Mouse (Mus musculus) cerebellum, adult 8-10 months (tissue): ENCODE data around the gene Naxe.

Experiments used
- DNase-seq: peaks from one replicate; pipeline ENCODE4 v3.0.0; 2022

The Naxe gene

DNA sequence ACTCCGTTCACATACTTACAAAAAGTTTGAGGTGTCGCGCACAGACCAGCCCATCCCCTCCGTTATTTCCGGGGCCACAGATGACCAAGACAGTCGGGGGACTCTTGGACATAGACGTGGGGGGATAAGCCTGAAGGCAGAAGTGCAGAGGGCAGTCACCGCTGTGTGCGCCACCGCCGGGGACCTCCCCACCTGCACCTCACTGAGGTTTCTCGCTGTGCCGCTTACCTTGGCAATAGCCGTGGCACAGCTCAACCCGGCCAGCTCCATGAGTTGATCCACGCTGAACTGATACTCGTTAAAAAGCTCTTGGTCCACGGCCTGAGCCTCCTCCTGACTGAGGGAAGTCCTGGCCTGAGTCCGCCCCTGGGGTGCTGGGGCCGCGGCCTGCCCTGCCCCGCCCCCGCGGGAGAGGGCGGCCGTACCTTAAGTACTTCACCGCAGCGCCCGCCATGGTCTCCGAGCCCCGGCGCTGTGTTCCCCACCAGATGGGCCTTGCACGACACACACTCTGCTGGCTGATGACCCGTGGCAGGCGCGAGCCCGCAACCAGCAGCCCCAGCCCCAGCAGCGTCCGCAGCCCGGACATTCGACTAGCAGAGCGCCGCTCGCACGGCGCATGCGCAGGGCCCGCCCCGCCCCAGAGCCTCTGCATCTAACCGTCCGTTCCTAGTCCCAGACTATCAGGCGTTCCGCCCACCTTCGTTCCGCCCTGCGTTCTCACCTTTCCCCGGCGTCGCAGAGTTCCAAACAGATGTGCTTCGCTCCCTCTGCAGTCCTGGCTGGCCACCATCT, at the start of gene Naxe:
Gene Naxe (minus strand): TSS at position 594 of the 795 bp plus-strand sequence.
- DNase-seq, result peak; percentile 80

DNA sequence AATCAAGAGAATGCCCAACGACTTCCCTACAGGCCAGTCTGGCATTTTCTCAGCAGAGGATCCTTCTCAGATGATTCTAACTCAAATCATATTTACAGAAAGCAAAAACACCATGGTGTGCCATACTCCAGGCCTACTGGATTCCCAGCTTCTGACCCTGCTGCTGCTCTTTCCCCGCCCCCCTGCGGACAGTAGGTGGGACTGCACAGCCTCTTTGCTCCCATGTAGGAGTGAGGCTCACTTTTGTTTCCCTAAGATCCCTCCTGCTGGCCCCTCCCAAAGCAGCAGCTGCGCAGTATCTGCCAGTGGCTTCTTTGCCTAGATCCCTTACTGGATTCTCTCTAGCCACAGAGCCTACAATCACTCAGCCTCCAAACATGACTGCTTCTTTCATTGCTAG, 47.8 kb upstream of the Naxe start:
- DNase-seq, result no peak

DNA sequence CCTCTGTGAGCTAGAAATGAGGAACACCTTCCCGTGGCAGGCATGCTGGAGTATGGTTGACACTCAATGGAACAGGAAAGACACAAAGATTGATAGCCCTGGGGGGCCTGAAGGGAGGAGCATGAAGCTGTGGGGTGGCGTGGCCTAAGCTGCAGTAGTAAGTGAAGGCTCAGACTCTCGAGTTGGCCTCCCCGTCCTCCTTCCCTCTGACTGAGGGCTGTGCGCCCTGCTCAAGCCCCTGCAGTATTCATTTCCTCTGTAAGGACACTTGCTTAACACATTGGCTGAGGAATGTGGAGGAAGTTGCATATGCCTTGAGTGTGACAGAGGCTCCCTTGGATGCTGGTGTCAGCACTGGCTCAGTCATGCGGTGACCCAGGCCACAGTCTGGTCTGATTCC, 44.3 kb upstream of the Naxe start:
- DNase-seq, result no peak

DNA sequence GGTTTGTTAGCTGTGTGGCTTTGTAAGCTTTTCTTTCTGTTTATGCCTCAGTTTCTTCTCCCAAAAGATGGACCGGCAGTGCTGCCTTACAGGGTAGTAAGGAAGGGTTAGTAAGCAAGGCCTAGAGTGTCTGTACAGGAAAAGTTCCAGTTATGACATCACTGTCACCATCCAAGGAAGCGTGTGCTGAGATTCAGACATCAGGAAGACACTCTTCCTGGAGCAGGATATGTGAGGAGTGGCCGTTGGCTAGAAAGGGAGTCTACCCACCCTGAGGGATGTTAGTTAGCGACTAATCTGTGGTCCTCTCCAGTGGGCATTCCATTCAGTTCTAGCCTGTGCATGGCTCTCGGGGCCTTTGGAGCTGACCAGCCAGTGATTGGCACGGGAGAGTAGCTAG, 43.9 kb upstream of the Naxe start:
- no peak for DNase-seq

DNA sequence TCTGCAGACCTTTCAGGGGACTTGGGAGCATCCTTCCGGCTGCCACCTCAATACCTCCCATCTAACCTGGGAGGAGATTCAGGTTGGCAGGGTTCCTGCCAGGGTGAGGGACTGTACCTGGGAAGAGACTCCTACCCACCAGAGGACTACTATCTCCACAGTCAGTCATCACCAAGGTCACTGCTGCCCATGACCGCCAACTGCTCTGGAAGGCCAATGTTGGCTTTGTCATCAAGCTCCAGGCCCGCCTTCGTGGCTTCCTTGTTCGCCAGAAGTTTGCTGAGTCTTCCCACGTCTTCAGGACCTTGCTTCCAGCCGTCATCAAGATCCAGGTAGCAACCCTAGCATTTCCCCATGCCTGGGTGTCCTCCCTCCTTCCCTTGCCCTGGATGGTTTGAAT, 43.4 kb upstream of the Naxe start:
- no peak for DNase-seq

DNA sequence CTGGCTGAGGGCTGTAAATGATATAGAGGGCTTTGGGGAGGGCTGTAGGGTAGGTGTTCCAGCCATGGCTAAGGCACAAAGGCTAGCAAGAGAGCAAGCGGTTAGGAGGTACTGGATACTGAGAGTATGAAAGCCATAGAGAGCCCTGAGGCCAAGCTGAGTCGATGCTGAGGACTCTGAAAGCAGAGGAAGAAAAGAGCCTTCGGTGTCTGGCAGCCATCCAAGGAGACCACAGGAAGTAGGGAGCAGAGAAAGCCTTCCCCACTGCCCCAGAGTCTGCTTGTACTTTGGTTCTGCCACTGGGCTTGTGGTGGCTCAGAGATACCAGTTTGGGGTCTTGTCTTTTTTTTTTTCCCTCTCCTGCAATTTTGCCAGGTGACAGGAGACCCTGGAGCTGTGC, 42.0 kb upstream of the Naxe start:
- DNase-seq, result no peak

DNA sequence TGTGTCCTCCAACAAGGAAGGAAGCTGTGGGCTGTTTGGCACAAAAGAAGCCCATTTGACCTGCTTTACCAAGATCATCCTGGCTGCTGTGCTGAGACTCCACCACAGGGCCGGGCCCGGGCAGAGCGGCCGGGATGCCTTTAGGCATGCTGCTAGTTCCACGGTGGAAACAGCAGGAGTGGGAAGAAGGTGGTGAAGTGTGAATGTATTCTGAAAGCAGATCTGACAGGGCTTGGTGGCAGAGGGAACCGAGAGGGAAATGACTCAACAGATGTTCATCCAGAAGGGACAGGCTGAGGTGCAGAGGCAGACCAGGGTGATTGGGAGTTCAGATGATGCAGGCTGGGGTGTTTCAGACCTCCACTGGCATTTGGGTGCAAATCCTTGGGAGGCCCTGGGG, 39.4 kb upstream of the Naxe start:
- DNase-seq, result no peak

DNA sequence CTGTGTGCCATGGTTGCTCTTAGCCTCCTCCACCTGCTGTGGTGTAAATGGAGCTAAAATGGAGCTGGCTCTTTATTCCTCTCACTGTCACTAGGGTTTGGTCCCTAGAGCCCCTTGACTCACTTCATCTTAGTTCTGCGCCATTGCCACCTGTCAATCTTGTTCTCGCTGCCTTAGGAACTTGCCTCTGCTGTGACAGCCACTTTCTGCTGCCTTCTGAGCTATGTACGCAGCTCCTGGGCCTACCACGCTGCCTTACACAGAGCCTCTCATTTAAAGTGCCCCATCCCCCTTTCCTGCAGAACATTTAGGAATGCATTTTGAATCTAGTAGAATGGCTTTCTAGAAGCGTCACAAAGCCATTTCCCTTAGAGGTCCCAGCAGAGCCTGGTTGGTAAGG, 35.8 kb upstream of the Naxe start:
- DNase-seq, result no peak

DNA sequence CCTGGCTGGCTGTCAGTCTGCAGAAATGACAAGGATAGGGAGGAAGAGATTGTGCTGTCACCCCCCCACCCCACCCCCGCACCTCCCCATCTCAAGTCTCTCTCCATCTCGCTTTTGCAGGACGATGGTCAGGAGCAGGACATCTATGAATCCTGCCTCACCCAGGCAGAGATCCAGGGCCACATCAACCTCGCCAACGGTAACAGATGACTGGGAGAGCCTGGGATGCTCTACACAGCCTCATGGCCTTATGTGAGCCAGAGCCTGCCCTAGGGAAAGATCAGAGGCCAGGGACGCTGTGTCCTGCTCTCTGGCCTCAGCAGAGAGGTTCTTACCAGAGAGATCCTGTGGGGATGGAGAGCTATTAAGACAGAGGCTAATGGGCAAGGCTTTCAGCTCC, 32.3 kb upstream of the Naxe start:
- no peak for DNase-seq

DNA sequence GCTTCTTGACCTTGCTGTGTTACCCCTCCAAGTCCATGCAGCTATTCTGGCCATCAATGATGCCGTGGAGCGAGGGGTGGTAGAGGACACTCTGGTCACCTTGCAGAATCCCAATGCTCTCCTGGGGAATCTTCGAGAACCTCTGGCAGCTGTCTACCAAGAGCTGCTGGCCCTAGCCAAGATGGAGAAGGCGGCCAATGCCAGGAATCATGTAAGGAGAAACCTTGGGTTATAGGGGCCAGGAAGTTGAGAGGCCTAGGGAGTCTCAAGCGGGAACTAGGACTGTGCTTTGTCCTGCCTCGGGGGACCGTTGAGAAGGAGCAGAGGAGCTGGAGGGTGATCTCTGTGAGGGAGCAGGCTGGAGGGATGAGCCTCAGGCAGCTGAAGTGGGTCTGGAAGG, 31.8 kb upstream of the Naxe start:
- DNase-seq, result no peak

DNA sequence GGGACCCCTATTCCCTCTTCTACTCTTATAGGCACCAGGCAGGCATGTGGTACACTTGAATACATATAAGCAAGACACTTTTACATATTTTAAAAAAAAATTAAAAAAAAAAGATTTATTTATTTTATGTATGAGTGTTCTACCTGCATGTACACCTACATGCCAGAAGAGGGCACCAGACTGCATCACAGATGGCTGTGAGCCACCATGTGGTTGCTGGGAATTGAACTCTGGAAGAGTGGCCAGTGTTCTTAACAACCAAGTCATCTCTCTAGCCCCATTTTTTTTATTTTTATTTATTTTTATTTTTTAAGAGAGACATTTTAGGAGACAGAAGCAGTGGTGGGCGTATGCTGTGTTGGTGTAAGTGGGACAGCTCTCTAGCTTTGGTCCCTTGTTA, 29.4 kb upstream of the Naxe start:
- DNase-seq, result peak; percentile 37

DNA sequence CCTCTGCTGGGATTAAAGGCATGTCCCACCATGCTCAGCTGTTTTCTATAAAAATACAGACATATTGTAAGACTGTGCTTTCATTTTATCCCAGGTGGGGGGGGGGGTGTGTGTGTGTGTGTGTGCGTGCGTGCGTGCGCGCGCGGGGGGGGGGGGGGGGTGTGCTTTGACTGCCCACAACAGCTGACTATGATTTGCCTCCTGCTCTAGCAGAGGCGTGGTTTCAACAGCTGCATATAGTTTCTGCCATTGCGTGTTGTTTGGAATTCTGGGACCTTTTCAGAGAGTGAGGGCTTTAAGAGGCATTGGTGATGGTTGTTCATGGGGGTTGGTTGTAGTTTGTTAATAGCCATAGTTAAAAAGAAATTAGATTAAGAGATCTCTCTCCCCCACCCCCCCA, 27.2 kb upstream of the Naxe start:
- DNase-seq, result no peak

DNA sequence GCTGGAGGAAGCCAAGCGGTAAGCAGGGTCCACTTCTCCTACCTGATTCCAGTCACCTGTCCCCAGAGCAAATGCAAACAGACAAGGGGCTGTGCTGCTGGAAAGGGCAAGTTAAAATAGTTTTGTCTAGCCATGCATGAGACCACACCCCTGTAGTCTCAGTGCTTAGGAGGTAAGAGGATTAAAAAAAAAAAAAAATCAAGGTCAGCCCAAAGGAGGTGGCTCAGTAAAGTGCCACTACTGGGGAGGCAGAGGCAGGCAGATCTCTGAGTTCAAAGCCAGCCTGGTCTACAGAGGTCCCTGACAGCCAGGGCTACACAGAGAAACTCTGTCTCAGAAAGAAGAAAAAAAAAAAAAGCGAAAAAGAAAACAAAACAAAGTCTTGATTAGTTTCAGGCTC, 25.7 kb upstream of the Naxe start:
- DNase-seq, result no peak

DNA sequence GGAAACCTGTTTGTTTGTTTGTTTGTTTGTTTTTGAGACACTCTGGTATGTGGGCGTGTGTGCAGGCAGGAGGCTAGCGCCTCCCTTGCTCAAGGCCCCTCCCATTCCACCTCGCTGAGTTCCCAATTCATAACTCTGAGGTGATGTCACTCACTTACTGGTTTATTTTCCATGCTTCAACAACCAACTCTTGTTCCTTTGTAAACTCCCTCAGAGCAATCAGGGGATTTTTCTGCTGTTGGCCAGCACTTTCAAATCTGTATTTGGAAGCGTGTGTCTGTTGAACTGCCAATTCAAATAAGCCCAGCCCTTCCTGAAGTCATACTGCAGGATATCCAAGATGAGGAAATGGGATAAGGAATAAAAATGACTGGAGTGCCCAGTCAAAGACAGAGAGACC, 24.4 kb upstream of the Naxe start:
- no peak for DNase-seq

DNA sequence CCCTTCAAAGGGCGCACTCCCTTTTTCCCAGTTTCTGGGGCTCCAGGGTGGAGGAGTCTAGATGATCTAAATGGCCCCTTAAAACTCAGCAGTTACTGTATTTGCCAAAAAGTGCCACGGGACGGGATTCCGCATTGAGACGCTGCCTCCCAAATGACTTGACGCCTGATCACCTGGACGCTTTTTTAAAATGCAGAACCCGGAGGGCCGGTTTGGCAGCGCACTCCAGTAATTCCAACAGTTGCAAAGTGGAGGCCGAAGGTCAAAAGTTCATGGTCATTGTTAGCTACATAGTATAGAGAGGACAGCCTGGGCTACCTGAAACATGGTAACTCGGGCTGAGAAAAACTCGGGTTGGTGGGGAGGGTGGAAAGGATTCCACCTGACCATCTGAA, 23.9 kb upstream of the Naxe start:
- no peak for DNase-seq

DNA sequence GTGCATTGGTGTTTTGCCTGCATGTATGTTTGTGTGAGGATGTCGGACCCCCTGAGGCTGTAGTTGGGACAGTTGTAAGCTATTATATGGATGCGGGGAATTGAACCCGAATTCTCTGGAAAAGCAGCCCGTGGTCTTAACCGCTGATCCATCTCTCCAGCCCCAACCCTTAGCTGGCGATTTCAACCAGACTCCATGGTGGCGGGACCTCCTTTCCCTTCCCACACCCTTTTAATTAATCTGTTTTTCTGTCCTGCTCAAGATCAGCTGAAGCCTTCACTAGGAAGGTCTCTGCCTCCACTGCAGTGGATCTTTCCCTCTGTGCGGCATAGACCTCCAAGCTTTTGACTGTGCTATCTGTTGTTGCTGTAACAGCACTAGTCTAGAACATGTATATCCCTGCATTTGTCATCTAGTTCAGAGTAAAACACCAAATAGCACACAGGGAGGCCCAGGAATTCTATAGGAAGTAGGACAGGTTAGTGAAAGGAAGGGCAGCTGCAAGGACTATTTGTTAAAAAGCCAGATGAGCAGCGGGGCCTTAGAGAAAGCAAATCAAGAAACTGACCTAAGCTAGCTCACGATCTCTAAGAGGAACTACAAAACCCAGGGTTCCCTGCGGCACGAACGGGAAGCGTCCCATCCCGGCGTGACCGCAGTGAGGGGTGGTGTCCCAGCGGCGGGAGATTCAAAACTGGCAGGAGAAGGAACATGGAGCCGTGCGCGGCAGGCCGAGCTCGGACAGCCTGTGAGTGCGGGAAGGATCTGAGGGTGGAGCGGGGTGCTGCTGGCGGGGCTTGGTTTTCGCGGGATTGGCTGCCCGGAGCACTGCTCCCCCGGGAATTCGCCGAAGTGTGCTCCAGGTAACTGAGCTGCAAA, 23.3 kb upstream of the Naxe start, which contains the start of gene Iqgap3:
Gene Iqgap3 (plus strand): TSS at position 627 of the 879 bp plus-strand sequence.
- DNase-seq, result peak; percentile 84

DNA sequence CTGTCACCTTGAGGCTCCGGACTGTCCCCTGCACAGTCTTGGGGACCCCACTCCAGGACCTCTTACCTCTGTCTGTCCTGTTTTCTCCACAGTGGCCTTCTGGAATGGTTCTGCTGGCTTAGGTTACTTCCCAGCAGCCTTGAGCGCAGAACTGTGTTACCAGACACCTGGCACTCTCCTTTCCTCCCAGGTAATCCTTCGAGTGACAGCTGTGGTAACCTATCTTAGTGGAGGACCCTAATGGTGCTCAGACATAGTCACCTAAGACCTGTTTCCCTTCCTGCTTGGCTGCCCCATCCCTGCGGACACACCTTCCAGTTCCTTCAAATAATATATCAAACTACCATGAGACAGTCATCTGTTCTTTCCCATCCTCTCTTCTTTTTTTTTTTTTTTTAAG, 19.9 kb upstream of the Naxe start, which contains the start of gene Ttc24:
Gene Ttc24 (minus strand): TSS at position 101 of the 400 bp plus-strand sequence.
- DNase-seq, result no peak

DNA sequence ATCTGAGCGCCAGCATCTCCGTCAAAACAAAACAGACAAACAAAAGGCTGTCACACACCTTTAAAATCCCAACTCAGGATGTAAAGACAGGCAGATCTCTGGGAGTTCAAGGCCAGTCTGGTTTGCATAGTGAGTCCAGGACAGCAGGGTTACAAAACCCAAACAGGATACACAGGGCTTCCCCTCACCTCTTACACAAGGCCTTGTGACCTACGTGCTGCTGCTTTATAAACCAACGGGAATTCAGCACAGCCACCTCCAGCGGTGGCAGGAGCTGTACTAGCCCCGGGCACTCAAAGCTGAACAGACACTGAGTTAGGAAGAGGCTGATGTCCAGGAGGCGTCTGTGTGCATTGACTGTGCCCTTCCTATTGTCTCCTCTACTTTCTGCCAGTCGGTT, 19.1 kb upstream of the Naxe start:
- DNase-seq, result no peak

DNA sequence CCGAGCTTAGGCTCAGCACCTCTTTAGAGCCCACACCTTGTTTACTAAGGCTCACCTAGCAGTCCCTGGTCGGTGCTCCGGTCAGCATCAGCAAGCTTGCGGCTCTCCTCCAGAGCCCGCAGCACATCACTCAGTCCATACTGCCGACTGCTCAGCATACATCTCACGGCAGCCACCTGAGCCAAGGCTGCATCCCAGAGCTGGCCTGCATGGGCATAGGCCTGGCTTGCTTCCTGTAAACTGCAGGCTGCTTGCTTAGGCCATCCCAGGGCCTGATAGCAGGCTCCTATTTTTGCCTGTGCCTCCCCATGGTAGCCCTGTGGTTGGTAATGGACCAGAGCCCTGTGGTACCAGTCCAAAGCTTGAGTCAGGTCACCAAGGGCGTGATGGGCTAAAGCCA, 16.5 kb upstream of the Naxe start:
- DNase-seq, result no peak

DNA sequence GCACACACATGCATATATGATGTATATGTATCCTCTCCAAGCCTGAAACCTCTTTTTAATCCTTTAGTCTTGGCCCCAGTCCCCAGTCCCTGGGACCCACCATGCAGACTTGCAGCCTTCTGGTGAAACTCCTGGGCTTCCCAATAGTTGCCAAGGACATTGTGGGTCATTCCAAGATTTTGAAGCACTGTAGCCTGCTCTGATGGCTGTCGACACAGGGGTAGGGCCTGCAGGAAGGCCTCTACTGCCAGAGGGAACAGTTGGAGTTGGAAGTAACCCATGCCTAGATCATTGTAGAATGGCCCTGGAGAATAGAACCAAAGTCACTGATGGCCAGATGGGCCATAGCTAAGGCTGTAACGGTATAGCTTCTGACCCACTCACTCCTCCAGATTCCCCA, 16.1 kb upstream of the Naxe start:
- no peak for DNase-seq

DNA sequence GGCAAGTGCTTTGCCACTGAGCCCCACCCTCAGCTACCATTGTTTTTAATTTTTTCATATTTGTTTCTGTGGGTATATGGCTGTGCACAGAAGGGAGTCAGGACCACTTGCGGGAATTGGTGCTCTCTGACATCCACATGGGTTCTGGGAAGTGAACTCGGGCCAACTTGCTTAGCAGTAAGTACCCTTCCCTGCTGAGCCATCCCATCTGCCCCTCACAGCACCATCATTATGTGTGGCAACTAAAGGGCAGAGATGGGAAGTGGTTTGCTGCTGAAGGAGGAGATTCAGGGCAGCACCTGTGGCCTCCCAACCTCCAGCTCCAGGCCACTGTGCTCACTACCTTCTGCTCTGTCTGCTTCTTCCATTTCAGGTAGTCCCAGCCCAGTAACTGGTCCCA, 15.3 kb upstream of the Naxe start:
- no peak for DNase-seq

DNA sequence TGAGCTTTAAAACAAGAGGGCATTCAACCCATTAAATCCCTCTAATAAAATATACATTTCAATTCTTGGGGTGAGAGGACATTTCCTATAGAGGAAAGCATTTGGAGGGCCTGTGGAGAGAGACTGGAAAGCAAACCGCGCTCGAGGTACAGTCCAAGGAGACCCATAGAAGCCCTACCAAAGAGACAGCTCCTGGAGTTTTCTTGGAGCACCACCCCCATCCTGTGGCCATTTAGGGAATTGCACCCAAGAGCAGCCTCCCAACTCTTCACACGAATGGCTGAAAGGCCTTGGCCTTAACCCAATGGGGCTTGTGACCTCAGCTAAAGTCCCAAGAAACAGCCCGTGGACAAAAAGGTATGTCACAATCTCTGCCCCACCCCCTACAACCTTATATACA, 13.5 kb upstream of the Naxe start:
- peak; percentile 92 for DNase-seq

DNA sequence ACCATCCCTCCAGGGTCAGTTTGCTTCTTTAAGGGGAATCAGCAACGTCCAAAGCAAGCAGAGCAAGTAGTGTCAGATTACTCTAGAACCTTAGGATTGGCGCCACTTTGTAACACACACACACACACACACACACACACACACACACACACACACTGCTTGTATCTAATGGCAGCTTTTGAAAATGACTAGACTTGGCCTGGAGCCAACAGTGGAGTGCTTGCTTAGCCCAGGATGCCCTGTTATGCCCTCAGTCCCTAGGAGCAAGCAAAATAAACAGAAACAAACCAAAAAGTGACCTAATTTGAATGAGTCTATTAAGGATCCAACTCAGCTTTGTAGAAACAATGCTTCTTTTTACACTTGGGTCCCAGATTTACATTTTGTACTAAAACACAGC, 10.1 kb upstream of the Naxe start:
- no peak for DNase-seq

DNA sequence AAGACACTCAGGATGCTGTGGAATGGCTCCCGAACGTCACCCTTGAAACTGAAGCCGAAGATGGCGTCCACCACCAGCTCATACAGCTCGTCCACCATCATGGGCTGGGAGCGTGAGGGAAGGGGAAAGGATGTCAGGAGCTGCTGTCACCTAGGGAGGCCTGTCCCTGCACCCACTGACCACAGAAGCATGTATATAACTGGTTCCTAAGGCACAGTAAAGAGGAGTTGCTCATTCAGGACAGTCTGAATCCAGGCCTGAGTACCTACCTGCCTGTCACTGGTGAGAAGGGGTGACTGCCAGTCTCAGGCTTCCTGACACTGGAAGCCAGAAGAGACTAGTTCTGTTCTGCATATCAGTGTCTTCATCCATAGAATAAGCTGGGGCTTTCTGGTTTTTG, 1.3 kb downstream of the Naxe start:
- no peak for DNase-seq
